Mouse (Mus musculus) lung, adult 18-20 months (tissue): ENCODE measurements at regions not wholly inside any gene's neighbourhood (a gene's known extent, or its start where the extent isn't known, plus 50 kb on each side); places are given as distances from the start of the nearest gene placed in this dataset.

Experiments
- DNase-seq, 2 experiments: peaks; one replicate each; pipeline ENCODE4 v3.0.0; 2022; ENCODE audit warnings: mixed read lengths in 2 of 2

- peak in 1 of 2 experiments; percentile 18 for DNase-seq
Observed at GRCm38 (mm10) chr9:92865822-92866221, 323.8 kb downstream of the Plod2 start.

GRCm38 (mm10) chr9:92878589-92878988 lies 336.6 kb downstream of the Plod2 start:
- peak in 1 of 2 experiments; percentile 15 for DNase-seq

- DNase-seq, result no peak
Observed at GRCm38 (mm10) chr9:92879812-92880211, 337.8 kb downstream of the Plod2 start.

GRCm38 (mm10) chr9:92882251-92882832 lies 340.3 kb downstream of the Plod2 start:
- no peak for DNase-seq

GRCm38 (mm10) chr9:92890063-92890462 lies 348.0 kb downstream of the Plod2 start:
- DNase-seq, result no peak

- DNase-seq, result no peak
Observed at GRCm38 (mm10) chr9:92899733-92900132, 357.7 kb downstream of the Plod2 start.

GRCm38 (mm10) chr9:92907102-92907501 lies 365.1 kb downstream of the Plod2 start:
- DNase-seq, result no peak

- DNase-seq, result no peak
Observed at GRCm38 (mm10) chr9:92919396-92919795, 377.4 kb downstream of the Plod2 start.

- DNase-seq, result no peak
Observed at GRCm38 (mm10) chr9:92930231-92930966, 388.4 kb downstream of the Plod2 start.

- DNase-seq, result no peak
Observed at GRCm38 (mm10) chr9:92937802-92938201, 395.8 kb downstream of the Plod2 start.

GRCm38 (mm10) chr9:92950092-92950491 lies 408.1 kb downstream of the Plod2 start:
- no peak for DNase-seq

- DNase-seq, result no peak
Observed at GRCm38 (mm10) chr9:92963275-92963674, 421.3 kb downstream of the Plod2 start.

- no peak for DNase-seq
Observed at GRCm38 (mm10) chr9:92991759-92992158, 449.7 kb downstream of the Plod2 start.

GRCm38 (mm10) chr9:92996156-92996555 lies 454.1 kb downstream of the Plod2 start:
- DNase-seq, result no peak

- no peak for DNase-seq
Observed at GRCm38 (mm10) chr9:93005182-93005953, 463.3 kb downstream of the Plod2 start.

GRCm38 (mm10) chr9:93008511-93009302 lies 466.7 kb downstream of the Plod2 start:
- DNase-seq, result no peak

GRCm38 (mm10) chr9:93044298-93044912 lies 502.4 kb downstream of the Plod2 start:
- DNase-seq, result no peak

- no peak for DNase-seq
Observed at GRCm38 (mm10) chr9:93072140-93072539, 530.1 kb downstream of the Plod2 start.

- no peak for DNase-seq
Observed at GRCm38 (mm10) chr9:93083114-93083513, 541.1 kb downstream of the Plod2 start.

GRCm38 (mm10) chr9:93098008-93098581 lies 556.1 kb downstream of the Plod2 start:
- no peak for DNase-seq

GRCm38 (mm10) chr9:93130561-93130960 lies 588.5 kb downstream of the Plod2 start:
- no peak for DNase-seq

- no peak for DNase-seq
Observed at GRCm38 (mm10) chr9:93131620-93132200, 589.7 kb downstream of the Plod2 start.
